Mouse (Mus musculus): ENCODE results near the gene Olfr1364.

DNA sequence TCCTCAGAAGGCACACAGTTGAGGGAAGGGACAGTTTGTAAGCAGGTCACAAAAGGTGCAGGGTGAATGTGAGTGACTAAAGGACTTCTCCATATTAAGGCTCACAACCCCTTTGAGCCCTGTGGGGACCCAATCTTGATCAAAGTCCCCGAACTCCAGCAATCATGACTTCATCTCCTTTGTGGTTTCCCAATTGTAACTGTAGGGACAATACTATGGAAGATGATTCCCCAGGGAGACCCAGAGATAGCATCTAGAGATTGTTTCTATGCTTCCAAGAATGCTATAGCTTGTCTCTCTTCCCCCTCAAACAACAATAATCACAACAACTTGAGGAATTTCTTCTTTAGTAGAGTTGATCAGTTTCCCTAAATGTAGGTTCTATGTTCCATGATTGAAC, 38.9 kb downstream of the Olfr1364 start, which contains the start of gene Olfr1366:
- TF ChIP-seq CTCF (IDR thresholded peaks at IDR 0.05; ENCODE audit: low read depth) (no peak), EP300 (IDR thresholded peaks at IDR 0.05; ENCODE audit: low read depth) (no peak)
